Mouse (Mus musculus): ENCODE data around the gene 2410004B18Rik. TPM values are rescaled to one million over a fixed set of nuclear protein-coding genes. Genes with fewer than 3 reads are reported as not detected.

The 2410004B18Rik gene
- polyA plus RNA-seq, 1 experiment from 2014 or later: 64.4 TPM

DNA sequence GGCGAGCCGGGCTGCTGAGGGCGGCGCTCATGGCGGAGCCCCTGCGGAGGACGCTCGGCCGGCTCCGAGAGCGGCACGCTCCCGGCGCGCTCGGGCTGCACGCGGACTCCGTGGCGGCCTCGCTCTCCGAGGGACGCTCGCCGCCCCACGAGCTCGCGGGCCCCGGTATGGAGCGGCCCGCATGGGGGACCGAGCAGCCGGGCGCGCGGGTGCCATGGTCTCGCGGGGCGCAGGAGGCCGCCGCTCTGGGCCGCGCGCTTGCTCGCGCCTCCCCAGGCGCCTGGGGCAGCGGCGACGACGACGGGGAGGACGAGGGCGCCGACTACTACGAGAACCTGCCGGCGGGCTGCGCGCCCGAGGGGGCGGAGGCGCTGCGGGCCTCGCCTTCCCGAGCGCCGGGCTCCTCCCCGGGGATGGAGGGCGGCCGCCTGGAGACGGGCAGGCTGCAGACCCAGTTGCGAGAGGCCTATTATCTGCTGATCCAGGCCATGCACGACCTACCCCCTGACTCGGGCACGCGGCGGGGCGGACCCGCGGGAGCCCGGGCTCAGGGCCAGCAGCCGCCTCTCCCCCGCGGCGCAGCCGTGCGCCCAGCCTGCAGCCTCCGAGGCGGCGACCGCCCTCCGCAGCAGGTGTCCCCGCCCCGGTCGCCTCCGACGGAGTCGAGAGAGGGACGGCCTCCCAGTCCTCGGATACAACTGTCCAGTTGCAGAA, 50.3 kb downstream of the 2410004B18Rik start:
- Histone ChIP-seq H3K27me3 (ENCODE audit: control insufficient read depth, insufficient read depth, low read length) (peaks cover 17% of the 10 kb centered on the region), H3K4me2 (ENCODE audit: low read depth) (peak overlapping the region; percentile 81), H3K4me1 (ENCODE audit: control insufficient read depth, insufficient read depth, low read length) (peaks cover 5% of the 10 kb centered on the region), H3K9ac (ENCODE audit: low read length) (peak overlapping the region; percentile 66), H3K27ac (ENCODE audit: low read depth, low read length) (no peak overlapping the region), H3K9me3 (ENCODE audit: control insufficient read depth, low read length) (no peaks in the 10 kb centered on the region), H3K4me3 (ENCODE audit: low read depth, low read length) (peak overlapping the region; percentile 65), H3K36me3 (ENCODE audit: control insufficient read depth, insufficient read depth, low read length) (no peaks in the 10 kb centered on the region)
- DNase-seq (ENCODE audit: low spot score) (peak; percentile 55), ATAC-seq (ENCODE audit: insufficient read depth, low FRiP score, low TSS enrichment) (peak; percentile 71)
- under 1% methylated on average over 85 of the region's 101 CpGs for WGBS

GRCm38 (mm10) chr3:145988684-145989575, 51.1 kb downstream of the 2410004B18Rik start:
- peak; percentile 8; the same call in 1 of the 2 replicates for ATAC-seq (ENCODE audit: insufficient read depth, low FRiP score, low TSS enrichment)
- DNase-seq (ENCODE audit: low spot score): peak; percentile 43

GRCm38 (mm10) chr3:145989576-145990081, 51.8 kb downstream of the 2410004B18Rik start:
- H3K27me3 ChIP-seq (ENCODE audit: control insufficient read depth, insufficient read depth, low read length): peaks cover 17% of the 10 kb centered on the region
- peaks cover 5% of the 10 kb centered on the region for H3K4me1 ChIP-seq (ENCODE audit: control insufficient read depth, insufficient read depth, low read length)
- WGBS: 12% methylated on average over 11 of the region's 11 CpGs
- H3K36me3 ChIP-seq (ENCODE audit: control insufficient read depth, insufficient read depth, low read length): no peaks in the 10 kb centered on the region
- peak overlapping the region; percentile 81 for H3K4me2 ChIP-seq (ENCODE audit: low read depth)
- no peak for DNase-seq (ENCODE audit: low spot score)
- no peak overlapping the region for H3K27ac ChIP-seq (ENCODE audit: low read depth, low read length)
- H3K9ac ChIP-seq (ENCODE audit: low read length): no peak overlapping the region
- peak overlapping the region; percentile 65; the same call in 1 of the 2 replicates for H3K4me3 ChIP-seq (ENCODE audit: low read depth, low read length)
- no peaks in the 10 kb centered on the region for H3K9me3 ChIP-seq (ENCODE audit: control insufficient read depth, low read length)
- ATAC-seq (ENCODE audit: insufficient read depth, low FRiP score, low TSS enrichment): no peak

More at GRCm38 (mm10) chr3:145988684-145989575, 51.1 kb downstream of the 2410004B18Rik start:
- H3K9me3 ChIP-seq (ENCODE audit: control insufficient read depth, low read length): no peaks in the 10 kb centered on the region
- no peak overlapping the region for H3K27ac ChIP-seq (ENCODE audit: low read depth, low read length)
- whole genome bisulfite sequencing: under 1% methylated on average over 45 of the region's 45 CpGs
- peak overlapping the region; percentile 81 for H3K4me2 ChIP-seq (ENCODE audit: low read depth)
- peaks cover 5% of the 10 kb centered on the region for H3K4me1 ChIP-seq (ENCODE audit: control insufficient read depth, insufficient read depth, low read length)
- H3K4me3 ChIP-seq (ENCODE audit: low read depth, low read length): peak overlapping the region; percentile 65
- peaks cover 17% of the 10 kb centered on the region for H3K27me3 ChIP-seq (ENCODE audit: control insufficient read depth, insufficient read depth, low read length)
- H3K9ac ChIP-seq (ENCODE audit: low read length): peak overlapping the region; percentile 66
- no peaks in the 10 kb centered on the region for H3K36me3 ChIP-seq (ENCODE audit: control insufficient read depth, insufficient read depth, low read length)

GRCm38 (mm10) chr3:145991130-145991529, 53.3 kb downstream of the 2410004B18Rik start:
- peaks cover 5% of the 10 kb centered on the region for H3K4me1 ChIP-seq (ENCODE audit: control insufficient read depth, insufficient read depth, low read length)
- no peaks in the 10 kb centered on the region for H3K36me3 ChIP-seq (ENCODE audit: control insufficient read depth, insufficient read depth, low read length)
- no peak overlapping the region for H3K27ac ChIP-seq (ENCODE audit: low read depth, low read length)
- no peak for ATAC-seq (ENCODE audit: insufficient read depth, low FRiP score, low TSS enrichment)
- DNase-seq (ENCODE audit: low spot score): no peak
- no peaks in the 10 kb centered on the region for H3K9me3 ChIP-seq (ENCODE audit: control insufficient read depth, low read length)
- no peak overlapping the region for H3K4me3 ChIP-seq (ENCODE audit: low read depth, low read length)
- no peak overlapping the region for H3K9ac ChIP-seq (ENCODE audit: low read length)
- WGBS: 88% methylated on average over 13 of the region's 13 CpGs
- no peak overlapping the region for H3K4me2 ChIP-seq (ENCODE audit: low read depth)
- peaks cover 17% of the 10 kb centered on the region for H3K27me3 ChIP-seq (ENCODE audit: control insufficient read depth, insufficient read depth, low read length)

GRCm38 (mm10) chr3:145991976-145992730, 54.3 kb downstream of the 2410004B18Rik start:
- Histone ChIP-seq H3K9me3 (ENCODE audit: control insufficient read depth, low read length) (no peaks in the 10 kb centered on the region), H3K4me1 (ENCODE audit: control insufficient read depth, insufficient read depth, low read length) (peaks cover 5% of the 10 kb centered on the region), H3K27me3 (ENCODE audit: control insufficient read depth, insufficient read depth, low read length) (peaks cover 12% of the 10 kb centered on the region), H3K27ac (ENCODE audit: low read depth, low read length) (no peak overlapping the region), H3K9ac (ENCODE audit: low read length) (no peak overlapping the region), H3K36me3 (ENCODE audit: control insufficient read depth, insufficient read depth, low read length) (no peaks in the 10 kb centered on the region), H3K4me2 (ENCODE audit: low read depth) (no peak overlapping the region), H3K4me3 (ENCODE audit: low read depth, low read length) (no peak overlapping the region)
- DNase-seq (ENCODE audit: low spot score) (no peak), ATAC-seq (ENCODE audit: insufficient read depth, low FRiP score, low TSS enrichment) (no peak)
- WGBS: 90% methylated on average over 10 of the region's 10 CpGs

DNA sequence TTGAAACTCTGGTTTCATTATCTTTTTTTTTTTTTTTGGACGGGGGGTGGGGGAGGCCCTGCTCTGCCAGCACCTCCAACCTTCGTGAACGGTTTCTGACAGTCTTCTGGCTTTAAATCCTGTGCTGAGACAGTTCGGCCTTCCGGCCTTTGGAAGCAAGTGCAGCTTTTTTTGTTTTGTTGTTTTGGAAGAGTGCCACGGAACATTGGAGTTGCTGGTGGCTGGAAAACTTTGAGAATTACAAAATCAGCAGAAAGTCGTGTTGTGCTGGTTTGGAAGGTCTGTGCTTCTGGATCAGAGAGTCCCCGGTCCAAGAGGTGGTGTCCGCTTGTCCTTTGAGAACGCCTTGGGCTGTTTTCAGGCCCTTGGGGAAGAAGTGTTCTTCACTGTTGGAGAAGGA, 55.0 kb downstream of the 2410004B18Rik start:
- ATAC-seq (ENCODE audit: insufficient read depth, low FRiP score, low TSS enrichment): no peak
- Histone ChIP-seq H3K4me2 (ENCODE audit: low read depth) (no peak overlapping the region), H3K27me3 (ENCODE audit: control insufficient read depth, insufficient read depth, low read length) (peaks cover 9% of the 10 kb centered on the region), H3K36me3 (ENCODE audit: control insufficient read depth, insufficient read depth, low read length) (no peaks in the 10 kb centered on the region), H3K9me3 (ENCODE audit: control insufficient read depth, low read length) (no peaks in the 10 kb centered on the region), H3K9ac (ENCODE audit: low read length) (no peak overlapping the region), H3K4me1 (ENCODE audit: control insufficient read depth, insufficient read depth, low read length) (peaks cover 5% of the 10 kb centered on the region), H3K27ac (ENCODE audit: low read depth, low read length) (no peak overlapping the region), H3K4me3 (ENCODE audit: low read depth, low read length) (no peak overlapping the region)
- 93% methylated on average over 10 of the region's 10 CpGs for WGBS
- no peak for DNase-seq (ENCODE audit: low spot score)

- DNase-seq (ENCODE audit: low spot score) (no peak), ATAC-seq (ENCODE audit: insufficient read depth, low FRiP score, low TSS enrichment) (no peak)
- Histone ChIP-seq H3K9me3 (ENCODE audit: control insufficient read depth, low read length) (no peaks in the 10 kb centered on the region), H3K36me3 (ENCODE audit: control insufficient read depth, insufficient read depth, low read length) (no peaks in the 10 kb centered on the region; the same call in 1 of the 2 replicates), H3K4me3 (ENCODE audit: low read depth, low read length) (no peak overlapping the region), H3K27ac (ENCODE audit: low read depth, low read length) (no peak overlapping the region), H3K9ac (ENCODE audit: low read length) (no peak overlapping the region), H3K4me1 (ENCODE audit: control insufficient read depth, insufficient read depth, low read length) (peaks cover 3% of the 10 kb centered on the region), H3K27me3 (ENCODE audit: control insufficient read depth, insufficient read depth, low read length) (peaks cover 3% of the 10 kb centered on the region), H3K4me2 (ENCODE audit: low read depth) (no peak overlapping the region)
- 90% methylated on average over 14 of the region's 14 CpGs for WGBS
These were observed 55.8 kb downstream of the 2410004B18Rik start for GRCm38 (mm10) chr3:145993481-145994201.

Data from neural tube, embryonic 11.5 days (tissue).